Mouse (Mus musculus) heart, postnatal 14 days (tissue): ENCODE measurements at regions not wholly inside any gene's neighbourhood (a gene's known extent, or its start where the extent isn't known, plus 50 kb on each side); places are given as distances from the start of the nearest gene placed in this dataset.

Experiments used
- DNase-seq, 2 experiments: peaks; one replicate each; pipeline ENCODE4 v3.0.0; 2021 to 2022
- intact Hi-C: fragments of 180-260 bp; cut with DNase I; formaldehyde crosslinking; loops from one replicate; pipeline ENCODE4 v1.15.1; 2025

DNA sequence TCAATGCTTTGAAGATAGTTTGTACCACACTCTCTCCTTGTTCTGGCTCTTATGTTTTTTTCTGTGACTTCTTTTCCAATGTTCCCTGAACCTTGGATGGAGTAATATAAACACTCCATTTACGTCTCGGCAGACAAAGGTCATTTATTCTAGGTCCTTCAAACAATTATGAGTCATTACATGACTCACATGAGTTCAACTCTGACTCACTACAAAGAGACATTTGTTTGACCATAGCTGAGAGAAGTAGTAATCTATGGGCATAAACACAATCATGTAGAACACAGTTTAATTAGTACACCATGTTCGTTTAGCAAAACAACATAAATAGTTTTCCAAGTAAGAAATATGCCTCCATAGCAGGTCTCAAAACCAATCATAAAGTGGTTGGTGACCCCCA lies 59.6 kb upstream of the Hmgcll1 start:
- DNase-seq: no peak
- intact Hi-C loops: no loop called here

DNA sequence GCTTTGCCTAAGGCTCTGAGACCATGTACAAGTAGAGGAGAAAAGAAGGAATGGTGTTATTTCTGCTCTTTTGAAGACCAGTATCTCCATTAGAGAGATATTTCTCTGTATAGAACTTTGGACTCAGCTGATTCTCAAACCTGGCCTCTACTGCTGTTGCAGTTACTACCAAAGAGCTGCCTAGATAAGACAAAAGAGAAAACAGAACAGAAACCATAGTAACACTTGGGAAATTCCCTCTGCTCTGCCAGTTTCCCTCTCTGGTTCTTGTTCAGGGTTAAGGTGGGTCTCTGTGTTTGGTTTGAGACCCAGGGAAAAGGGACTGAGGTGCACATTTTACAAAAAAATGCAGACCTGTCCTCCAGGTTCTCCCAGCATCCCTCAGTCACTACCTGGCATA lies 58.3 kb upstream of the Hmgcll1 start:
- intact Hi-C loops: no loop called here
- DNase-seq: no peak

DNA sequence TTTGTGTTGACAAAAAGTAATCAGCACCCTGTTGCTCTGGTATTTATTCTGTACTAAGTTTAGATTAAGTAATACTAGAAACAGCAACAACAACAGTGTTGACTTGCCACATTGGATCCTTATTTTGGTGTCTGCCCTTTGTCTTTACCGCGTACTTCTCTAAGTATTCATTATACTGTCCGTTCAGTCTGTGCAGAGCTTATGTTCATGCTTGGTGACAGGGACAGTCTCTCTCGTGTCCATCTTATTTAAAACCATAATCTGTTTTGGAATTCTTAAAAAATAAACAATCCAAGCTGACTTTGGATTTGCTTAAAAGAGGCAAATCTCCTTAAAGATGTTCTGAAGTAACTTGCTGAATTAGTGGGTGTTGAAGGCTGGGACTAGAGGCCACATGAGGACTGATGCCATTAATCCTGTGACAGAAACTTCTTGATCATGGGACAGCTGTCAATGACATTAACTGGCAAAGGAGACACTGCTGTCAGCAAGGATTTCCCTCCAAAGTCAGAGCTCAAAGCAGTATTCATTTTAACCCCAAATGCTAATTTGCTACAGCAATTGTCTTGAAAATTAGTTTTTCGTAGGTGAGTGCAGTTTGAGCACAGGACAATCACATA lies 55.8 kb upstream of the Hmgcll1 start:
- intact Hi-C loops: no loop called here
- no peak for DNase-seq

DNA sequence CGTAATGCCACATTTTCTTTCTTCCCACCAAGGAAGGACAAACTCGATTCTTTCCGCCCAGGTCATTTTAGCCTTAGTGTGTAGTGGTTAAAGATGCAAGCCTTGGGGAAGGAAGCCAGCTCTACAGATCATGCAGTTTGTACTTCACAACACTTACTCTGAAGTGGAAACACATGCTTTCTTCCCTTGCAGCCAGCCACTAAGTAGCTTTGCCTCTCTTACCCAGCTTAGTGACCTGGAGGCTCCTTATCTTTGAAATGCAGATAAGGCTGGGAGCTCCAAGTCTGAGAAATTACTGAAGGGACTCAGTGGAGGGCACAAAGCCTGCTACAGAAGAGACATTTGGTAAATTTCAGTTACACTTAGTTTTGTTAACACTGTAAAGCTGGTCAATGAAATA lies 54.9 kb upstream of the Hmgcll1 start:
- intact Hi-C loops: no loop called here
- peak in 1 of 2 experiments; percentile 2 for DNase-seq

DNA sequence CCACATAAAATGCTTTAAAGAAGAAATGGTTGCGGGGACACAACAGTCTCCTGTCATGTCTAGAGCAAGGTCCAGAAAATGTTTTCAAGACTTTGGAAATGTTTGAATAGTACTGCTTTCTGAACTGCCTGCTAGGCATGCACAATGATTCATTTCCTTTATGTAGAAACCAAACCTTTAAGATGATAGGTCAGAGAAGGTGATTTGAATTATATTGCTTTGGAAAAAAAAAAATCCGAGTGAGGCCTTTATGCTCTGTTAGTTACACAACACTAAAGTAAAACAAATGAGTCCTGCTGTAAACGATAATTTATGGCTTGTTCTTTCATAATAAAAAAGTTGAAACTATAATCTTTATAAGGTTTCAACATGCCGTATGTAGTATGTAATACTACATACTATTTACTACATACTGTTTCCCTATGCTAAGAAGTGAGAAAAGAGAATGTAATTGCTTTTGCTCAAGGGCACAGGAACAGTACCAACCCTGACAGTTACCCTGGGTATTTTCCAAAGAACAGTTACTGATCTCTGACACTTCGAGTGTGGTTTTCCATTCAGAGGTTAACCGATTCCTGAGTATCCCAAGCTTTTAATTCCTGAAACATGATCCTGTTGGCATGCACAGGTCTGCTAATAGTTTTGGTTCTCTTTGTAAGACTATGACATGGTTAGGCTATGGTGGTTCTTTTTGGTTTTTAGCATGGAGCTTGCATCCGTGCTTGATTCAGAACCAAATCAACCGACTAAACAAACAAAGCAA lies 53.9 kb upstream of the Hmgcll1 start:
- intact Hi-C loops: no loop called here
- no peak for DNase-seq
